Mouse (Mus musculus): ENCODE measurements around the gene Uaca. TPM values are rescaled to one million over a fixed set of nuclear protein-coding genes. Genes with fewer than 3 reads are reported as not detected.

Uaca gene
- polyA plus RNA-seq, 1 experiment = 9.0 TPM

GRCm38 (mm10) chr9:60886431-60887371 is 92.4 kb downstream of the Uaca start:
- H3K4me3 ChIP-seq (ENCODE audit: insufficient read depth, low read length) = no peak overlapping the region
- TF ChIP-seq POLR2A (IDR thresholded peaks at IDR 0.05; ENCODE audit: extremely low read depth, insufficient read depth, low read length) = no peak
- no peak for TF ChIP-seq CTCF (IDR thresholded peaks at IDR 0.05; ENCODE audit: extremely low read depth, insufficient read depth, low read length)
- no peaks in the 10 kb centered on the region; the same call in 1 of the 2 replicates for H3K4me1 ChIP-seq (ENCODE audit: control insufficient read depth, insufficient read depth, low read length)
- no peak overlapping the region for H3K27ac ChIP-seq (ENCODE audit: insufficient read depth, low read length)

- TF ChIP-seq POLR2A (IDR thresholded peaks at IDR 0.05; ENCODE audit: extremely low read depth, insufficient read depth, low read length) (no peak), CTCF (IDR thresholded peaks at IDR 0.05; ENCODE audit: extremely low read depth, insufficient read depth, low read length) (peak; percentile 21; the same call in 1 of the 2 replicates)
- no peak overlapping the region for H3K27ac ChIP-seq (ENCODE audit: insufficient read depth, low read length)
- H3K4me3 ChIP-seq (ENCODE audit: insufficient read depth, low read length) = no peak overlapping the region
- H3K4me1 ChIP-seq (ENCODE audit: control insufficient read depth, insufficient read depth, low read length) = no peaks in the 10 kb centered on the region; the same call in 1 of the 2 replicates
Observed at GRCm38 (mm10) chr9:60887389-60887811, 93.1 kb downstream of the Uaca start.

GRCm38 (mm10) chr9:60893511-60893910 is 99.2 kb downstream of the Uaca start:
- H3K4me3 ChIP-seq (ENCODE audit: insufficient read depth, low read length) = no peak overlapping the region
- H3K4me1 ChIP-seq (ENCODE audit: control insufficient read depth, insufficient read depth, low read length) = no peaks in the 10 kb centered on the region
- TF ChIP-seq POLR2A (IDR thresholded peaks at IDR 0.05; ENCODE audit: extremely low read depth, insufficient read depth, low read length) (no peak), CTCF (IDR thresholded peaks at IDR 0.05; ENCODE audit: extremely low read depth, insufficient read depth, low read length) (no peak)
- no peak overlapping the region for H3K27ac ChIP-seq (ENCODE audit: insufficient read depth, low read length)

- peak; percentile 94 for TF ChIP-seq CTCF (IDR thresholded peaks at IDR 0.05; ENCODE audit: extremely low read depth, insufficient read depth, low read length)
- TF ChIP-seq POLR2A (IDR thresholded peaks at IDR 0.05; ENCODE audit: extremely low read depth, insufficient read depth, low read length) = no peak
- H3K4me3 ChIP-seq (ENCODE audit: insufficient read depth, low read length) = no peak overlapping the region
- 0 out of 2 replicates have a peak, but pooled peaks cover 2% of the 10 kb centered on the region for H3K4me1 ChIP-seq (ENCODE audit: control insufficient read depth, insufficient read depth, low read length)
- no peak overlapping the region for H3K27ac ChIP-seq (ENCODE audit: insufficient read depth, low read length)
Observed at GRCm38 (mm10) chr9:60895486-60896110, 101.3 kb downstream of the Uaca start.

- H3K4me3 ChIP-seq (ENCODE audit: insufficient read depth, low read length) = no peak overlapping the region
- H3K4me1 ChIP-seq (ENCODE audit: control insufficient read depth, insufficient read depth, low read length) = 0 out of 2 replicates have a peak, but pooled peaks cover 2% of the 10 kb centered on the region
- TF ChIP-seq POLR2A (IDR thresholded peaks at IDR 0.05; ENCODE audit: extremely low read depth, insufficient read depth, low read length) = no peak
- H3K27ac ChIP-seq (ENCODE audit: insufficient read depth, low read length) = no peak overlapping the region
Observed at GRCm38 (mm10) chr9:60898291-60899020, 104.1 kb downstream of the Uaca start.

- Histone ChIP-seq H3K4me3 (ENCODE audit: insufficient read depth, low read length) (no peak overlapping the region), H3K4me1 (ENCODE audit: control insufficient read depth, insufficient read depth, low read length) (0 out of 2 replicates have a peak, but pooled peaks cover 2% of the 10 kb centered on the region), H3K27ac (ENCODE audit: insufficient read depth, low read length) (no peak overlapping the region)
- TF ChIP-seq CTCF (IDR thresholded peaks at IDR 0.05; ENCODE audit: extremely low read depth, insufficient read depth, low read length) (no peak), POLR2A (IDR thresholded peaks at IDR 0.05; ENCODE audit: extremely low read depth, insufficient read depth, low read length) (no peak)
Observed at GRCm38 (mm10) chr9:60899201-60899600, 104.9 kb downstream of the Uaca start.

GRCm38 (mm10) chr9:60899797-60900459 is 105.6 kb downstream of the Uaca start:
- no peak overlapping the region for H3K27ac ChIP-seq (ENCODE audit: insufficient read depth, low read length)
- no peak overlapping the region for H3K4me3 ChIP-seq (ENCODE audit: insufficient read depth, low read length)
- H3K4me1 ChIP-seq (ENCODE audit: control insufficient read depth, insufficient read depth, low read length) = 0 out of 2 replicates have a peak, but pooled peaks cover 2% of the 10 kb centered on the region
- TF ChIP-seq POLR2A (IDR thresholded peaks at IDR 0.05; ENCODE audit: extremely low read depth, insufficient read depth, low read length) = no peak

GRCm38 (mm10) chr9:60912266-60912665 is 117.9 kb downstream of the Uaca start:
- no peak overlapping the region for H3K27ac ChIP-seq (ENCODE audit: insufficient read depth, low read length)
- H3K4me3 ChIP-seq (ENCODE audit: insufficient read depth, low read length) = no peak overlapping the region
- TF ChIP-seq CTCF (IDR thresholded peaks at IDR 0.05; ENCODE audit: extremely low read depth, insufficient read depth, low read length) (no peak), POLR2A (IDR thresholded peaks at IDR 0.05; ENCODE audit: extremely low read depth, insufficient read depth, low read length) (no peak)
- H3K4me1 ChIP-seq (ENCODE audit: control insufficient read depth, insufficient read depth, low read length) = no peaks in the 10 kb centered on the region

GRCm38 (mm10) chr9:60913626-60914025 is 119.3 kb downstream of the Uaca start:
- no peak overlapping the region for H3K27ac ChIP-seq (ENCODE audit: insufficient read depth, low read length)
- H3K4me1 ChIP-seq (ENCODE audit: control insufficient read depth, insufficient read depth, low read length) = no peaks in the 10 kb centered on the region
- H3K4me3 ChIP-seq (ENCODE audit: insufficient read depth, low read length) = no peak overlapping the region
- TF ChIP-seq CTCF (IDR thresholded peaks at IDR 0.05; ENCODE audit: extremely low read depth, insufficient read depth, low read length) = no peak
- no peak for TF ChIP-seq POLR2A (IDR thresholded peaks at IDR 0.05; ENCODE audit: extremely low read depth, insufficient read depth, low read length)
